ENCODE assay signal across 7 mouse cellular contexts in genomic region chr3:67463001-67463400, GRCm38 (mm10). TPM values are rescaled to one million over a fixed set of nuclear protein-coding genes. Genes with fewer than 3 reads are reported as not detected.
DNase-seq lines count a peak whose midpoint lies in the region; ATAC-seq lines count a peak whose summit lies in the region.

No protein-coding gene starts in this region.

- H3K36me3 ChIP-seq in lung, embryonic 16.5 days (ENCODE audit: control insufficient read depth, insufficient read depth, low read length) = peaks cover 26% of the 10 kb centered on the region
- peaks cover 18% of the 10 kb centered on the region; the same call in 1 of the 2 replicates for H3K36me3 ChIP-seq in midbrain, embryonic 16.5 days (ENCODE audit: control insufficient read depth, insufficient read depth, low read length)

- no peaks in the 10 kb centered on the region for H3K27me3 ChIP-seq in lung, embryonic 16.5 days (ENCODE audit: control insufficient read depth, insufficient read depth, low read depth, low read length)
- no peaks in the 10 kb centered on the region for H3K27me3 ChIP-seq in midbrain, embryonic 16.5 days (ENCODE audit: control insufficient read depth, insufficient read depth, low read depth, low read length)

- peak overlapping the region; percentile 74 for H3K9ac ChIP-seq in lung, embryonic 16.5 days (ENCODE audit: low read length)
- H3K9ac ChIP-seq in midbrain, embryonic 16.5 days (ENCODE audit: low read depth, low read length) = peak overlapping the region; percentile 85

- peak overlapping the region; percentile 80 for H3K4me2 ChIP-seq in lung, embryonic 16.5 days (ENCODE audit: low read depth, low read length)
- peak overlapping the region; percentile 92 for H3K4me2 ChIP-seq in midbrain, embryonic 16.5 days (ENCODE audit: low read length)

- WGBS in lung, embryonic 16.5 days = under 1% methylated on average over 12 of the region's 12 CpGs
- WGBS in midbrain, embryonic 16.5 days = 4% methylated on average over 12 of the region's 12 CpGs

- peak overlapping the region; percentile 92 for H3K27ac ChIP-seq in lung, embryonic 16.5 days (ENCODE audit: low read length)
- peak overlapping the region; percentile 76 for H3K27ac ChIP-seq in midbrain, embryonic 16.5 days (ENCODE audit: low read length)

- no peaks in the 10 kb centered on the region for H3K9me3 ChIP-seq in lung, embryonic 16.5 days (ENCODE audit: control insufficient read depth, low read length)
- H3K9me3 ChIP-seq in midbrain, embryonic 16.5 days (replicated peaks; ENCODE audit: control insufficient read depth, low read length, poor library complexity, severe bottlenecking) = no peaks in the 10 kb centered on the region

- H3K4me1 ChIP-seq in lung, embryonic 16.5 days (replicated peaks; ENCODE audit: control insufficient read depth, insufficient read depth, low read length) = peaks cover 4% of the 10 kb centered on the region; the same call in 1 of the 2 replicates
- H3K4me1 ChIP-seq in midbrain, embryonic 16.5 days (ENCODE audit: control insufficient read depth, insufficient read depth, low read length) = peaks cover 5% of the 10 kb centered on the region

- H3K4me3 ChIP-seq in lung, embryonic 16.5 days (ENCODE audit: low read length) = peak overlapping the region; percentile 62
- H3K4me3 ChIP-seq in midbrain, embryonic 16.5 days (ENCODE audit: low read depth, low read length) = peak overlapping the region; percentile 64

- peak; percentile 57; the same call in 1 of the 2 replicates for ATAC-seq in lung, embryonic 16.5 days (ENCODE audit: low read depth)
- no peak for ATAC-seq in midbrain, embryonic 16.5 days
- no peak; the same call in none of the 2 replicates for ATAC-seq in granulocyte monocyte progenitor cell, adult 5-6 weeks (replicated peaks; ENCODE audit: poor library complexity, severe bottlenecking)

- no peak for DNase-seq in lung, postnatal 4 days
- DNase-seq in embryo, embryonic 11 days = peak; percentile 60
- peak; percentile 49 for DNase-seq in induced T-regulatory cell, adult 2 months (ENCODE audit: low read depth)
- DNase-seq in natural killer cell, adult 2 months (ENCODE audit: low spot score in 2 of 2) = no peak

RNA-seq across cellular contexts. Expression of gene Lxn, which starts 0.7 kb away (rescaled TPM):
- 185 and 190 TPM in 2 replicates for polyA plus RNA-seq in lung, embryonic 16.5 days (2015; fragmentation: Nextera tagmentation; extraction: Ambion mirVana)
- polyA plus RNA-seq in midbrain, embryonic 16.5 days (2015; fragmentation: Nextera tagmentation; extraction: Ambion mirVana) = 149 and 186 TPM in 2 replicates
- 37.1 and 43.1 TPM in 2 replicates for total RNA-seq in granulocyte monocyte progenitor cell, adult 5-6 weeks (2014; fragmentation: Nextera tagmentation)
- 15.1 and 22.8 TPM in 2 replicates for total RNA-seq in granulocyte monocyte progenitor cell, adult 5-6 weeks (2017)

RNA-seq across cellular contexts. Expression of gene Gfm1, which starts 33.1 kb away (rescaled TPM):
- 37.7 and 42.3 TPM in 2 replicates for polyA plus RNA-seq in lung, embryonic 16.5 days (2015; fragmentation: Nextera tagmentation; extraction: Ambion mirVana)
- polyA plus RNA-seq in midbrain, embryonic 16.5 days (2015; fragmentation: Nextera tagmentation; extraction: Ambion mirVana) = 29.5 and 33.3 TPM in 2 replicates
- total RNA-seq in granulocyte monocyte progenitor cell, adult 5-6 weeks (2014; fragmentation: Nextera tagmentation) = 34.3 and 44.6 TPM in 2 replicates
- total RNA-seq in granulocyte monocyte progenitor cell, adult 5-6 weeks (2017) = 59.4 and 108 TPM in 2 replicates

RNA-seq across cellular contexts. Expression of gene Rarres1, which starts 52.3 kb away (rescaled TPM):
- polyA plus RNA-seq in lung, embryonic 16.5 days (2015; fragmentation: Nextera tagmentation; extraction: Ambion mirVana) = 5.1 and 5.2 TPM in 2 replicates
- polyA plus RNA-seq in midbrain, embryonic 16.5 days (2015; fragmentation: Nextera tagmentation; extraction: Ambion mirVana) = 2.7 and 3.2 TPM in 2 replicates
- not detected in 2 replicates for total RNA-seq in granulocyte monocyte progenitor cell, adult 5-6 weeks (2014; fragmentation: Nextera tagmentation)
- 0.15 and 0.26 TPM in 2 replicates for total RNA-seq in granulocyte monocyte progenitor cell, adult 5-6 weeks (2017)

Comparison
In these comparisons a context has a peak if more than half of its experiments do, and no peak if none do; other contexts are left out.
1. DNase-seq: peak in embryo, embryonic 11 days (single experiment) and induced T-regulatory cell, adult 2 months (single experiment); none in lung, postnatal 4 days (0 of 2) and natural killer cell, adult 2 months (0 of 2).